Mouse (Mus musculus) T-helper 17 cell (primary cell): ENCODE results near the gene Acod1.

Experiments used
- in situ Hi-C, 2 experiments: fragments of 300-600 bp; cut with MboI, MseI; formaldehyde crosslinking; loops; 1 replicate in 1 of 2; 2 replicates in 1 of 2; pipeline ENCODE4 v1.15.1; 2025; ENCODE audit warnings: high pct_unique_total_duplicates in 2 of 2

Acod1 gene

GRCm38 (mm10) chr14:103070790-103071189 is 24.0 kb downstream of the Acod1 start:
- in situ Hi-C loops: loop anchor here in 1 of 2 experiments (5.0 kb wide), 1 partner anchor 467 kb away; no protein-coding TSS in a partner anchor

GRCm38 (mm10) chr14:103071471-103071870 is 24.7 kb downstream of the Acod1 start:
- in situ Hi-C loops: loop anchor here in 1 of 2 experiments (5.0 kb wide), 1 partner anchor 466 kb away; no protein-coding TSS in a partner anchor

- in situ Hi-C loops: loop anchor here in 1 of 2 experiments (5.0 kb wide), 1 partner anchor 465 kb away; no protein-coding TSS in a partner anchor
Measured at GRCm38 (mm10) chr14:103072731-103073130, 26.0 kb downstream of the Acod1 start.

GRCm38 (mm10) chr14:103073825-103074224 is 27.0 kb downstream of the Acod1 start:
- in situ Hi-C loops: loop anchor here in 1 of 2 experiments (5.0 kb wide), 1 partner anchor 463 kb away; no protein-coding TSS in a partner anchor

- in situ Hi-C loops: loop anchor here in 1 of 2 experiments (25.0 kb wide), 2 partner anchors 587 to 1412 kb away; partner anchors contain the start of gene Slain1
Measured at GRCm38 (mm10) chr14:103075166-103075565, 28.4 kb downstream of the Acod1 start.

- in situ Hi-C loops: loop anchor here in 1 of 2 experiments (25.0 kb wide), 2 partner anchors 585 to 1410 kb away; partner anchors contain the start of gene Slain1
Measured at GRCm38 (mm10) chr14:103077272-103078005, 30.7 kb downstream of the Acod1 start.

- in situ Hi-C loops: loop anchor here in 1 of 2 experiments (25.0 kb wide), 2 partner anchors 584 to 1409 kb away; partner anchors contain the start of gene Slain1
Measured at GRCm38 (mm10) chr14:103078006-103078912, 31.5 kb downstream of the Acod1 start.

GRCm38 (mm10) chr14:103079209-103079977 is 32.6 kb downstream of the Acod1 start:
- in situ Hi-C loops: loop anchor here in 1 of 2 experiments (25.0 kb wide), 2 partner anchors 583 to 1408 kb away; partner anchors contain the start of gene Slain1

- in situ Hi-C loops: loop anchor here in 1 of 2 experiments (25.0 kb wide), 2 partner anchors 576 to 1401 kb away; partner anchors contain the start of gene Slain1
Measured at GRCm38 (mm10) chr14:103085840-103086533, 39.2 kb downstream of the Acod1 start.

- in situ Hi-C loops: loop anchor here in 1 of 2 experiments (25.0 kb wide), 2 partner anchors 576 to 1401 kb away; partner anchors contain the start of gene Slain1
Measured at GRCm38 (mm10) chr14:103086671-103087324, 40.0 kb downstream of the Acod1 start.

GRCm38 (mm10) chr14:103087846-103088245 is 41.1 kb downstream of the Acod1 start:
- in situ Hi-C loops: loop anchor here in 1 of 2 experiments (25.0 kb wide), 2 partner anchors 574 to 1399 kb away; partner anchors contain the start of gene Slain1

- in situ Hi-C loops: loop anchor here in 1 of 2 experiments (25.0 kb wide), 2 partner anchors 574 to 1399 kb away; partner anchors contain the start of gene Slain1
Measured at GRCm38 (mm10) chr14:103088624-103089023, 41.8 kb downstream of the Acod1 start.

GRCm38 (mm10) chr14:103093236-103093635 is 46.5 kb downstream of the Acod1 start:
- in situ Hi-C loops: loop anchor here in 1 of 2 experiments (10.0 to 25.0 kb wide), 3 partner anchors 252 to 1394 kb away; partner anchors contain the start of genes Mycbp2 and Slain1

GRCm38 (mm10) chr14:103093670-103094069 is 46.9 kb downstream of the Acod1 start:
- in situ Hi-C loops: loop anchor here in 1 of 2 experiments (10.0 to 25.0 kb wide), 3 partner anchors 251 to 1394 kb away; partner anchors contain the start of genes Mycbp2 and Slain1

GRCm38 (mm10) chr14:103095036-103095435 is 48.3 kb downstream of the Acod1 start:
- in situ Hi-C loops: loop anchor here in 1 of 2 experiments (10.0 to 25.0 kb wide), 3 partner anchors 250 to 1392 kb away; partner anchors contain the start of genes Mycbp2 and Slain1

GRCm38 (mm10) chr14:103095826-103096225 is 49.0 kb downstream of the Acod1 start:
- in situ Hi-C loops: loop anchor here in 1 of 2 experiments (10.0 to 25.0 kb wide), 3 partner anchors 249 to 1391 kb away; partner anchors contain the start of genes Mycbp2 and Slain1

- in situ Hi-C loops: loop anchor here in 1 of 2 experiments (10.0 to 25.0 kb wide), 3 partner anchors 248 to 1391 kb away; partner anchors contain the start of genes Mycbp2 and Slain1
Measured at GRCm38 (mm10) chr14:103096621-103097020, 49.8 kb downstream of the Acod1 start.

- in situ Hi-C loops: loop anchor here in 1 of 2 experiments (10.0 to 25.0 kb wide), 3 partner anchors 247 to 1389 kb away; partner anchors contain the start of genes Mycbp2 and Slain1
Measured at GRCm38 (mm10) chr14:103098213-103098586, 51.4 kb downstream of the Acod1 start.
